Mouse (Mus musculus) heart, postnatal 0 days (tissue): Measurements from ENCODE around the gene Astl. TPM values are rescaled to one million over a fixed set of nuclear protein-coding genes. Genes with fewer than 3 reads are reported as not detected.
A peak's percentile ranks its signal among the peaks of the same experiment; 100 is the strongest.

Experiments
- ATAC-seq: fragments of 200-750 bp; cut with Nextera tagmentation; 2 replicates; pipeline ENCODE4 v1.8.0; 2017; ENCODE audit warnings: low read depth, moderate number of reproducible peaks, moderate library complexity; ENCODE audit not compliant: insufficient read depth
- DNase-seq: peaks from one replicate; pipeline ENCODE4 v3.0.0-alpha.2; 2016; ENCODE audit warnings: low spot score
- H3K27ac ChIP-seq: fragments of 300-500 bp; sonication (generic); 2 replicates; pipeline ENCODE4 v1.5.1; 2014; ENCODE audit warnings: low read depth, mild to moderate bottlenecking
- H3K27me3 ChIP-seq: fragments of 300-500 bp; sonication (generic); 2 replicates; pipeline ENCODE4 v1.6.1; 2014; ENCODE audit warnings: low read length, mixed read lengths; ENCODE audit not compliant: control insufficient read depth, insufficient read depth
- H3K36me3 ChIP-seq: fragments of 300-500 bp; sonication (generic); replicated peaks from 2 replicates; pipeline ENCODE4 v1.6.1; 2014; ENCODE audit warnings: low read length, mixed read lengths; ENCODE audit not compliant: control insufficient read depth, insufficient read depth
- H3K4me1 ChIP-seq: fragments of 300-500 bp; sonication (generic); 2 replicates; pipeline ENCODE4 v1.6.1; 2014; ENCODE audit warnings: antibody characterized with exemption; ENCODE audit not compliant: control insufficient read depth, insufficient read depth
- H3K4me2 ChIP-seq: fragments of 300-500 bp; sonication (generic); 2 replicates; pipeline ENCODE4 v1.6.1; 2014; ENCODE audit warnings: low read depth, mild to moderate bottlenecking, low read length, moderate library complexity
- H3K4me3 ChIP-seq: fragments of 300-500 bp; sonication (generic); 2 replicates; pipeline ENCODE4 v1.5.1; 2014; ENCODE audit warnings: low read depth, low read length
- H3K9ac ChIP-seq: fragments of 300-500 bp; sonication (generic); replicated peaks from 2 replicates; pipeline ENCODE4 v1.6.1; 2014; ENCODE audit warnings: low read depth, low read length, mixed read lengths
- H3K9me3 ChIP-seq: fragments of 300-500 bp; sonication (generic); replicated peaks from 2 replicates; pipeline ENCODE4 v1.6.1; 2016; ENCODE audit warnings: low read length; ENCODE audit not compliant: control insufficient read depth
- CTCF ChIP-seq: IDR thresholded peaks from 2 replicates; pipeline ENCODE4 v1.5.1; 2016; ENCODE audit warnings: antibody characterized with exemption, control low read depth, low read depth
- EP300 ChIP-seq: IDR thresholded peaks from 2 replicates; pipeline ENCODE4 v1.6.1; 2016; ENCODE audit warnings: antibody characterized with exemption, low read depth
- WGBS: fragments of 180-500 bp; shearing (Covaris S2); extraction: QIAGEN DNeasy Blood & Tissue Kit; methylation state at CpG from one replicate; pipeline ENCODE4 v1.1.7; 2014; 5-methylcytosine and 5-hydroxymethylcytosine counted together
- polyA plus RNA-seq: library from polyadenylated mRNA; unstranded; fragments of >200 nt; fragmentation: Nextera tagmentation; extraction: Ambion mirVana; gene quantifications from 2 replicates; pipeline ENCODE4 v1.2.1, GENCODE M21; 2015
- total RNA-seq: library from RNA; depleted of rRNA; stranded (reverse); fragments of >200 nt; gene quantifications from 2 replicates; pipeline ENCODE4 v1.2.3, GENCODE M21; 2014; ENCODE audit warnings: low replicate concordance; rRNA removed

Gene Astl
- total RNA-seq (not detected in 2 replicates), polyA plus RNA-seq (not detected in 2 replicates)

GRCm38 (mm10) chr2:127338416-127338815, at the start of gene Astl:
TSS of gene Astl (plus strand) at chr2:127338639.
- TF ChIP-seq CTCF (no peak), EP300 (no peak)
- H3K4me3 ChIP-seq = peak within 1 kb of the TSS; percentile 58
- no peaks in the 10 kb centered on the region for H3K9me3 ChIP-seq
- H3K27me3 ChIP-seq = peaks cover 16% of the 10 kb centered on the region
- DNase-seq (no peak), ATAC-seq (no peak)
- H3K9ac ChIP-seq = no peak within 1 kb of the TSS
- H3K27ac ChIP-seq = no peak within 1 kb of the TSS
- no peaks in the 10 kb centered on the region for H3K4me1 ChIP-seq
- H3K36me3 ChIP-seq = no peaks in the 10 kb centered on the region
- peak within 1 kb of the TSS; percentile 85 for H3K4me2 ChIP-seq
- WGBS = 84% methylated on average over 4 of the region's 4 CpGs

GRCm38 (mm10) chr2:127292250-127292649, 46.2 kb upstream of the Astl start:
- Histone ChIP-seq H3K4me1 (no peaks in the 10 kb centered on the region), H3K27me3 (no peaks in the 10 kb centered on the region), H3K9ac (no peak overlapping the region), H3K27ac (no peak overlapping the region), H3K4me2 (no peak overlapping the region), H3K9me3 (no peaks in the 10 kb centered on the region), H3K4me3 (no peak overlapping the region), H3K36me3 (peaks cover 72% of the 10 kb centered on the region)
- 48% methylated on average over 4 of the region's 4 CpGs for WGBS
- ATAC-seq (no peak), DNase-seq (no peak)
- TF ChIP-seq CTCF (no peak), EP300 (no peak)

- no peak overlapping the region for H3K27ac ChIP-seq
- no peak overlapping the region for H3K4me3 ChIP-seq
- TF ChIP-seq EP300 (no peak), CTCF (no peak)
- H3K36me3 ChIP-seq = peaks cover 81% of the 10 kb centered on the region
- no peaks in the 10 kb centered on the region for H3K9me3 ChIP-seq
- no peaks in the 10 kb centered on the region for H3K27me3 ChIP-seq
- ATAC-seq (no peak), DNase-seq (no peak)
- H3K4me2 ChIP-seq = no peak overlapping the region
- H3K4me1 ChIP-seq = no peaks in the 10 kb centered on the region
- no peak overlapping the region for H3K9ac ChIP-seq
- WGBS = 89% methylated on average over 7 of the region's 7 CpGs
Measured at GRCm38 (mm10) chr2:127297001-127297805, 41.2 kb upstream of the Astl start.

- Histone ChIP-seq H3K27me3 (no peaks in the 10 kb centered on the region), H3K4me2 (no peak overlapping the region), H3K9me3 (no peaks in the 10 kb centered on the region), H3K27ac (no peak overlapping the region), H3K9ac (no peak overlapping the region), H3K36me3 (peaks cover 75% of the 10 kb centered on the region), H3K4me3 (no peak overlapping the region), H3K4me1 (no peaks in the 10 kb centered on the region)
- ATAC-seq (no peak), DNase-seq (no peak)
- WGBS = 83% methylated on average over 1 of the region's 1 CpGs
- TF ChIP-seq EP300 (no peak), CTCF (no peak)
Measured at GRCm38 (mm10) chr2:127298056-127298455, 40.4 kb upstream of the Astl start.

- no peaks in the 10 kb centered on the region for H3K4me1 ChIP-seq
- H3K4me3 ChIP-seq = no peak overlapping the region
- WGBS = 75% methylated on average over 3 of the region's 3 CpGs
- no peak overlapping the region for H3K9ac ChIP-seq
- peaks cover 55% of the 10 kb centered on the region for H3K36me3 ChIP-seq
- TF ChIP-seq CTCF (no peak), EP300 (no peak)
- H3K4me2 ChIP-seq = no peak overlapping the region
- H3K9me3 ChIP-seq = no peaks in the 10 kb centered on the region
- no peak overlapping the region for H3K27ac ChIP-seq
- ATAC-seq (no peak; the same call in 1 of the 2 replicates), DNase-seq (no peak)
- H3K27me3 ChIP-seq = no peaks in the 10 kb centered on the region
Measured at GRCm38 (mm10) chr2:127300701-127301100, 37.7 kb upstream of the Astl start.
